Mouse (Mus musculus) kidney, postnatal 4 days (tissue): ENCODE measurements around the gene Arl6ip5.
A peak's percentile ranks its signal among the peaks of the same experiment; 100 is the strongest.

ENCODE experiments used
- DNase-seq, 2 experiments: peaks; one replicate each; pipeline ENCODE4 v3.0.0; 2021; ENCODE audit warnings: mixed read lengths in 2 of 2

The Arl6ip5 gene

DNA sequence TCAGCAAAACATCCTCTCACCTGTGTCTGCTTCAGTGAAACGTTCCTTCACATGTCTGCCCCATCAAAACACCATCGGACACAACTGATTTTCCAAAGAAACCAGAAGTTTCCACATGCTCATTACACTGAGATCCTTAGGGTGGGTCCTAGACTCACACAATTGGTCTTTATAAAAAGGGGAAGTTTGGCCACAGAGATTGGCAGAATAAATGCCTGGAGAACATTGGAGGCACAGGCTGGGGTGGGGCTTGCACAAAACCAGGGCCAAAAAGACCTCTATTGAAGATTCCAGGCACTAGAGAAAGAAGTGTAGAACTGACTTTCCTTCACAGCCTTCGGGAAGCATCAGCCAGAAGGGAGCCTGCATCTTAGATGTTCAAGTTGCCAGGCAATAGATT lies 63.3 kb downstream of the Arl6ip5 start:
- no peak for DNase-seq

DNA sequence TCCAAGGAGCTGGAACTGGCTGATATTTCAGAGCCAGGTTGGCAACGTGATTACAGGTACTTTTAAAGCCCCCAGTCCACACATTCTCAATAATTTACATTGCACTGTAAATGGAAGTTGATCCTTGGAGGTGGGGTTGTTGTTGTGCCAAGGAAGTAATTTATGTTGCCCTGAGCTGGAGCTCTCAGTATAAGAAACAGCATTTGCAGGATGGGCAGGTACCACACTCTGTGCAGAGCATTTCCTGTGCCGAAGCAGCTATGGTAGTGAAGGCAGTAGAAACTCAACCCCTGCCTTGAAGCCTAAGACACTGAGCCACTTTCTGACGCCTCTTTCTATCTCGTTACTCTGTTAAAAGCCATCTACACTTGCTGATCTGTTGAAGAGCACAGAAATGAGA lies 65.3 kb downstream of the Arl6ip5 start:
- no peak for DNase-seq

DNA sequence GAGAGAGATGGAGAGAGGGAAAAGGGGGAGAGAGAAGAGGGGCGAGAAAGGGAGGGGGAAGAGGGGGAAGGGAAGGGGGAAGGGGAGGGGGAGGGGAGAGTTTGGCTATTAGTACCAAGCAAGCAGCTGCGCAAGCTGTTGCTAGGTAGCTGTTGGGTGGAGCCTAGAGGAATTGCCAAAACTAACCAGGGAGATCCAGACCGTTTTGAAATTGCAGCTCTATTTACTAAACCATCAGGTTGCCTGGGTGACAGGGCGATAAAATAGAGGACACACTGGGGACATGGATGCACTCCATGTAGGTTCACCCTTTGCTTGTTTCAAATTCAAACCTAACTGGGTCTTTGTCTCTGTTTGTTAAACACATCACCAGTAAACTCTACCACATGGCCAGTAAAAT lies 65.9 kb downstream of the Arl6ip5 start:
- DNase-seq, result peak in 1 of 2 experiments; percentile 28

DNA sequence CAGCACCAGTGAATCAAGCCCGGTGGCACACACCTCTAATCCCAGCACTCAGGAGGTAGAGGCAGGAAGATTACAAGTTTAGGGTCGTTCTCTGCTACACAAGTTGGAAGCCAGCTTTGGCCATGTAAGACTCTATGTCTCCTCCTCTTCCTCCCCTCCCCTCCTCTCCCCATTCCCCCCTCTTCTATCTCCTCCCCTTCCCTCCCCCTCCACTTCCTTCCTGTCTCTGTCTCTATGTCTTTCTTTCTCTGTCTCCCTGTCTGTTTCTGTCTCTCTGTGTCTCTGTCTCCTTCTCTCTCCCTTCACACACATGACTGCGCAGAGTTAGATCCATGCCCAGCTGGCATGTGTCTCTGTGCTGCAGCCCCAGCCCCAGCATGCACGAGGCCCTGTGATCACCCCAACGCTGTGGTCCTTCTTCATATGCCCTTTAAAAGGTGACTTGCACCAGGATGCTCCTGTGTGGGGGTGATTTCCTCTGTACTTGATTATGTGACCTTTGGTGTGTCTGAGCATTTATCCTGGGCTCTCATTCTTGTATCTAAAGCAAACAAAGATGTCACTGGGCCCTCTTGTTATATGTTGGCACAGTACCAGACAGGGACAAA lies 66.5 kb downstream of the Arl6ip5 start:
- DNase-seq, result no peak

DNA sequence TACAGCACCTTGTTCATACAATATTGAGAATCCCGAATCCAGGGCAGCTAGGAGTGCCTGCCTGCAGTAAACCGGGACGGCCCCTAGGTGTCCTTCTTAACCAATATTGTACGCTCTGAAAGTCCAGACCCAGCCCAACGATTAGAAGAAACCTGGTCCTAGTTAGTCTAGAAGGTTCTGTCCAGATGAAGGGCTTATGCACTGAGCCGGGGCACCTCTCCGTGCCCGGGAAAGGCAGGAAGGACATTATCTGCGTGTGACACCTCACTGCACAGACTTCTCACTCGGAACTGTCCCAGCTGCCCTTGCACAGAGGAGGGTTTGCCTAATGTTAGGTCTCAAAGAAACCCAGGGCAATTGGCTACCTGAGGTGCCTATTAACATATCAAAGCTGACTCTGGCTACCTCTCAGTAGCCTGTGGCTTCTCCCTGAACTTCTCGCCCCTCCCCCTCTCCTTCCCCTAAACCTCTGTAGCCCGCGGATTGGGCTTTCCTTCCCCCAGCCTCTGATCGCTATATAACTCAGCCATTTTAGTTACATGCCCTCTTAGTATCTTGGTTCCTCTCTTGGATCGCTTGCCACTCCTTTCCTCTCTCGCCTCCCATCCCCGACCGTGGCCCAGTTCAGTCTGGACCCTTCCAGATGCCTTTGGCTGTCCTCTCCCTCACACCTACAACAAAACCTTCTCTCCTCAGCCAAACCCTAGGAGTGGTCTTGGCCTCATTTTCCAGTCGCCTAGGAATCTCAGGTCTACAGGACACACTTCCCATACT lies 67.7 kb downstream of the Arl6ip5 start:
- peak; percentile 85 to 89 for DNase-seq

DNA sequence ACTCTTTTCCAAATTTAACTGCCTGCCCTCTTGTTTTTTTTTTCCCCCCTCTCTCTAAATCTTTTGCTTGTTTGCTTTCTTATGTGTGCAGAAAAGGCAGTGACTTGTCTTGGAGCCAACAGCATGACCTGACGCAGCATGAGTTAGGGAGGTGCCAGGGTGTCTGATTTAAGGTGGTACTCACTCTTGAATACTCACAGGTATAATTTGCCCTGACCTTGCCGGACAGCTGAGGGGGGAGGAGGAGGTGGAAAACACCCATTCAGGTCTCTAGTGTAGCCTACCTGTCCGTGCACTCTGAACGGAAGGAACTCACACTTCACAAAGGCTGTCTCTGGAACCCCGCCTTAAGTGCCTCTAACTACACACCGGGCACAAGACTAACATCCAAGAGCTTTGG lies 68.4 kb downstream of the Arl6ip5 start:
- DNase-seq, result peak in 1 of 2 experiments; percentile 33
